Mouse (Mus musculus) large intestine, adult 2 months (tissue): Measurements from ENCODE around the gene Zmym1. TPM values are rescaled to one million over a fixed set of nuclear protein-coding genes. Genes with fewer than 3 reads are reported as not detected.
"Not testable (repeated sequence)": the region's sequence is repeated elsewhere in the genome, so short reads cannot be mapped to it uniquely, and the experiment has no call there.

Experiments
- DNase-seq: peaks from one replicate; pipeline ENCODE4 v3.0.0-alpha.2; 2012; ENCODE audit warnings: low read depth, low spot score
- WGBS: fragments of 180-500 bp; shearing (Covaris S2); methylation state at CpG from one replicate; pipeline ENCODE4 v1.1.7; 2018; 5-methylcytosine and 5-hydroxymethylcytosine counted together
- polyA plus RNA-seq: library from polyadenylated mRNA; depleted of rRNA; stranded (reverse); fragments of >200 nt; gene quantifications from 2 replicates; pipeline ENCODE4 v1.2.3, GENCODE M21; 2012; rRNA removed

The Zmym1 gene
- 1.1 and 1.4 TPM in 2 replicates for polyA plus RNA-seq

DNA sequence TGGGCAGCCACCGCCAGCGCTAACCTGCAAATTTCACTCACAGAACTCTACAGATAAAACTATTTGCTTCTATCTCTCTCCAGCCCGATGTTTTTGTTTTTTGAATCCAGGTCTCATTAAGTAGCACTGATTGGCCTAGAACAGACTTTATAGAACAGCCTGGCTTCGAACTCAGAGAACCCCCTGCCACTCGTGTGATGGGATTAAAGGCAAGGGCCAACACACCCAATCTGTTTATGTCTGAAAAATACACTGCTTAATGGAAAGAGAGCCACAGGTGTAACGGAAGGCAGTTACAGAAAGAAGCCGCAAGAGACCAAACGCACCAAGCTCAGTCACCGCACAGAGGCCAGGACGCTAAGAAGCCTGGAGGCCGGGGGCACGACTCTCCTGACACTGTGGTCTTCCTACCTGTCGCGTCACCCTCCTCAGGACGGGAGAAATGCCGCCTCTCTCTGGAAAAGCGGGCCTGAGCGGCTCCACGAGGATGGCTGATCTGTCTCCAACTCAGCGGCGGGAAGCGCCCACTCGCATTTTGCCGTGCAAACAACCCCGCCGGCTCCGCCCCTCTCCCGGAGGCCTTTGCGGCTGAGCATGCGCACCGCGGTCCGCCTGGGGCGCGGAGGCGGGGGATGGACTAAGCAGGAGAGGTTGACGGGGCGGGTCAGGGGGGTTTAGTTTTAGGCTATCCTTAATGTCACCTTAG lies at the start of gene Zmym1:
Gene Zmym1 (minus strand): TSS at position 568 of the 706 bp plus-strand sequence.
- under 1% methylated on average over 38 of the region's 38 CpGs for WGBS
- peak; percentile 37 for DNase-seq

DNA sequence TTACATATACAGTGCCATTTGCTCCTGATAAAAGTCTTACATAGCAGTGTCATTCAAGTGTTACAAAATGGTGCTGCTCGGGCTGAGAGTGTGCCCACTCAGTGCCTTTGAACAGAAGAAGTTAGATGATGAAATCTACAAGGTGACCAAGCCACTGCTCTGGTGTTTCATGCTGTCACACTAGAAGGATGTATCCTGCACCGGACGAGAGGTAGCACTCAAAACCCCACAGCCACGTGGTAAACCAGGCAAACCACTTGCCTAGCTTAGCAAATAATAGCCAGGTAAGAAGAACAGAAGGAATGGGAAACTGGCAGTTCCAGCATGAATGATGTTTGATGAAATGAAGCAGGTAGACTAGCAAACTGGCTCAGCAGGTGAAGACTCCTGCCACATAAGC lies 49.6 kb upstream of the Zmym1 start:
- DNase-seq: no peak
- 84% methylated on average over 4 of the region's 4 CpGs for WGBS

DNA sequence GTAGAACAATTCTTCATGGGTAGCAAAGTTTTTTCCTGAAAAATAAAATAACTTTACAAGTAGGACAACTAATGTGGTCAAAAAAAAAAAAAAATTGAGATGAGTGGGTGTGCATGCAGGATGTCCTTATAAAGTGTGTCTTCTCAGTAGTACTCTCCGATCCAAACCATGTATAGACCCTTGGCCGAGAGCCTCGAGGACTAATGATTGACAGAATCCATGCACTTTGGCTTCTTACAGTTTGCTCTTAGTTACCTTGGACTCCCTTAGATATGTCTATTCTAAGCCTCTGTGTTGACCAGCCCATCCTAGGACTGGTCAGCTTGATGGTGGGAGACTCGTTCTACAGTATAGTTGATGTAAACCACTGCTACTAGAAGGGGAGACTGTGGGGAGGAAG lies 46.6 kb upstream of the Zmym1 start:
- WGBS: 91% methylated on average over 4 of the region's 4 CpGs
- DNase-seq: no peak

DNA sequence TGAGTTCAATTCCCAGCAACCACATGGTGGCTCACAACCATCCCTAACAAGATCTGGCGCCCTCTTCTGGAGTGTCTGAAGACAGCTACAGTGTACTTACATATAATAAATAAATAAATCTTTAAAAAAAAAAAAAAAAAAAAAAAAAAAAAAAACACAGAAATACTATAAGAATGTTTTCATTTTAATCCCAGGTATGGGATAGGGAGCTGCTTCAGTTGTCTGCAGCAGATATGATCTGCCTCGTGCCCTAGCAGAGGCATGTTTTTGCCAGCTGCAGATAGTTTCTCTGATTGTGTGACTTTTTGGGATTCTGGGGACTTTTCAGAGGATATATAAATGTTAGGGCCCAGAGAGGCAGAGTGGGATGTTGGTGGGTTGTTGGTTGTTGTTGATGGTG lies 38.6 kb upstream of the Zmym1 start:
- DNase-seq: not testable (repeated sequence)
- WGBS: 97% methylated on average over 1 of the region's 2 CpGs

DNA sequence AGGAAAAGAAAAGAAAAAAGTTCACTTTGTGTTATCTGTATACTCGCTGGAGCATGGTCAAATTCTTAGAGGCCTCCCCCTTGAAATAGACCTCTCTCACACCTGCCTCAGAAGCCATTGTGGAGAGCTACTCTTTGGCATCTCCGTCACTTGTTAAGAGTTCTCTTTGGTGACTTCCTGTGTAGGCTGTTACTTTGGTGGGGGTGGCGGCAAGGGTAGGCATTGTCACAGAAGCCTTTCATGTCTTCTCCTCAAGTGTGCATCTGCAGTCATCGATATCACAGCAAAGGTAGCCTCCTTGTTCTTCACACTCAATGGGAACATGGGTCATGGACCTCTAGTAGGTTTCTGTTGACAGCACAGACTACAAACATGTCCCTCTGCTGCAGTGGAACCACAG lies 34.1 kb upstream of the Zmym1 start:
- 89% methylated on average over 4 of the region's 4 CpGs for WGBS
- DNase-seq: no peak

DNA sequence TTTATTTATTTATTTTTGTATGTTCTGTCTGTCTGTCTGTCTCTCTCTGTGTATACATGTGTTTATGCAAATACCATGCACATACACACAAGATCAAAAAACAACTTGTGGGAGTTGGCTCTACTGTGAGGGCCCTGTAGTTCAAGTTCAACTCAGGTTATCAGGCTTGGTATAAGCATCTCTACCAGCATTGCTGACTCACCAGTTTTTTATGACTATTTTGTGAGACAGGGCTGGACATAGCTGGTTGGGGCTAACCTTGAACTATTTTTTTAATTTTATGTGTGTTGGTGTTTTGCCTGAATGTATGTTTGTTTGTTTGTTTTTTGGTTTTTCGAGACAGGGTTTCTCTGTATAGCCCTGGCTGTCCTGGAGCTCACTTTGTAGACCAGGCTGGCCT lies 30.2 kb upstream of the Zmym1 start:
- WGBS: 97% methylated on average over 1 of the region's 1 CpGs
- DNase-seq: no peak

DNA sequence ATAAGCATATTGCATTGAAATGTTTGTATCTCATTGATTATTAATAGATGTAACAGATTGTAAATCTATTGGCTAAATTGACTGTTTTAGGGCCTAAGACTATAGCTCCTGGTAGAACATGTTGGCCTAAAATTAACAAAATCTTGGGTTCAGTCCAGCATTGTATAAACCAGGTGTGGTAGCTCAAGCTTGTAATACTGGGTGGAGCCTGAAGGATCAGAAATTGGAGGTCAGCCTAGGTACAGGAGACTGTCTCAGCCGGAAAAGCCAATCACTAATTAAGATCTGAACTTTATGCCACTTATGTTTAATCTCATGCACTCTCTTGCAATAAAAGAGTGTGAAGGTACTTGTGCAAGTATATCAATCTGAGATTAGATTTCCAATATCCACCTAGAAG lies 24.8 kb upstream of the Zmym1 start:
- 35% methylated on average over 1 of the region's 1 CpGs for WGBS
- DNase-seq: peak; percentile 66

DNA sequence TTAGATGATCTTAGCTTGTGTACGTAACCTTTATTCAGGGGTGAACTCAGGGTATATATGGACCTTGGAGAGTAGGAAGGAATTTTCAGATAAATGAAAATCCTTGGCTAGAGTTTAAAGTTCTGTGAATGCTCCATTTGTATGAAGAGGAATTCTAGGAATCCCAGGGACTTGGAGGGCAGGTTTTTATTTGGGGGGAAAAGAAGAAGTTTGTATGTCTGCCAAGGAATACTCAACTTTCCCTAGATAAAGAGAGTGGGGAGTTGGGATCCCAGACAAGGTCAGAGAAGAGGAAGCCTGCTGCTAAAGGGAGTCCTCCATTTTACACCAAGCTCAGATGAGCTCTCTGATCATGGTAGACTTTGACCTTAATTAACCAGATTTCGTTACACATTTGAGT lies 22.2 kb upstream of the Zmym1 start:
- no peak for DNase-seq
- 78% methylated on average over 2 of the region's 2 CpGs for WGBS

DNA sequence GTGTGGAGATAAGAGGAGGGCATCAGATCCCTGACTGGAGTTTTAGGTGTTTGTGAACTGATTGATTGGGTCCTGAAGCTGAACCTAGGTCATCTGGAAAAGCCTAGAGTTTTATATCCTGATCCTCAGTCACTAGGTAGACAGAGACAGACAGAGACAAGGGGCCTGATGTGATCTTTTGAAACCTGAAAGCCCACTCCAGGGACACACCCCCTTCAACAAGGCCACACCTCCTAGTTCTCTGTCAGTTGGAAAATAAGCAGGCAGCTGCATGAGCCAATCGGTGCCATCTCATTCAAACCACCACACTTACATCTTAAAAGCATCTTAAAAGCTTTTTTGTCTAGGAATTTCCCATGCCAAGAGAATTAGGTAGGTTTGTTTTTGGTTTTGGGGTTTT lies 19.9 kb upstream of the Zmym1 start:
- WGBS: 35% methylated on average over 1 of the region's 1 CpGs
- no peak for DNase-seq

DNA sequence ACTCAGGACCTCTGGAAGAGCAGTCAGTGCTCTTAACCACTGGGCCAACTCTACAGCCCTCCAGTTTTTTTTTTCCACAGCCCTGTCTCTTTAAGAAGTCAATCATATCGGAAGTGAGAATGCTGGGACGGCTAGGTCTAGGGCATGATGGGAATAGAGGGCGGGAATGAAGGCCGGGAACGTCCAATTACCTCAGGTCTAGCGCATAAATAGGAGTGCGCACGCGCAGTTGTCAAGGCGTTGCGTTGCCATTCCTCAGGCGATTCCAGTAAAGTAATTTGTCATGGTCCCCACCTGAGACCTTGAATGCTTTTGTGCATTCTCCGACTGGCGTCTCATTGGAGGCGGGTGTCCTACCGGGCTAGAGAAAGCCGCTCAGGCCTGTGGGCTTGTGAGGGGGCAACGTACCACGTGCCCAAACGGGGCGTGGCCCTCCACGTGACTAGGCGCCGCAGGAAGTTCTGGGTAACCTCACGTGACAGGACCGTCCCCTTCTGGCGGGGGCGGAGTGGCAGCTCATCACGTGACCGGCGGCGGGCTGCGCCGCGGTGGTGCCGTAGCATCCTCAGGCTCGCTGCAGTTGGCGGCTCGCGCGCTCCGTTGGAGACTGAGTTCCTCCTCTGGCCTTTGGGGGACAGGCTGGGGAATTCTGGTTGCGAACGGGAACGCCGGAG lies 16.1 kb upstream of the Zmym1 start, which contains the start of gene Zmym6:
Gene Zmym6 (plus strand): TSS at position 509 of the 674 bp plus-strand sequence.
- peak; percentile 66 for DNase-seq
- under 1% methylated on average over 46 of the region's 46 CpGs for WGBS

DNA sequence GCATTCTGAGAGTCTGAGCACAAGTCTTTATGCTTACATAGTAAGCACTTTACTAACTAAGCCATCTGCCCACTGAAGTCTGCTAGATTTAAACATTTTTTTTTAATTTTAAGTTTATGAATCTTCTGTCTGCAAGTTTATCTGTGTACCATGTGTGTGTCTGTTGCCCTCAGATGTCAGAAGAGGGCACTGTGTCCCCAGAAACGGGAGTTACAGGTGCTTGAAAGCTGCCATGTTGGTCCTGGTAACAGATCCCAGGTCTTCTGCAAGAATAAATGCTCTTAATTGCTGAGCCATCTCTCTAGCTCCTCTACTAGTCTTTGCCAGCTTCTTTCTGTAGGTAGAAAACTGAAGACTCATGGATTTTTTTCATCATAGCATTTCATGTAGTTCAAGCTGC lies 14.0 kb upstream of the Zmym1 start:
- 58% methylated on average over 1 of the region's 1 CpGs for WGBS
- no peak for DNase-seq

DNA sequence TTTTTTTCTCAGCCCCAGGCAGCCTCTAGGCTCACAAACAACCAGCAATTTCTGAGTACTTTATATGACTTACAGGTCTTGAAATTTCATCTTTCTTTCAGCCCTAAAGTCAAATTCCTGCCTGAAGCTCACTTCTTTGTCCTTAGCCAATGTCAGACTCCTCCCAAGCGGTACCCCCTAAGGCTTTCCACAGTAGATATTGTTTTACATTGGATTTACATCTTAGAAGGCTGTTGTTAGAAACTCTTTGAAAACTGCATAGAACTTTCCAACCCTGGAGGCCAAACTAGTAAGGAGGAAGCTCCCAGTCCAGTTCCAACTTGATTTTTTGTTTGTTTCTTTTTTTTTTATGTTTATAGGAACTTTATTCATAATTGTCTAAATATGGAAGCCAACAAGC lies 3.1 kb upstream of the Zmym1 start:
- DNase-seq: no peak
- 82% methylated on average over 1 of the region's 1 CpGs for WGBS

DNA sequence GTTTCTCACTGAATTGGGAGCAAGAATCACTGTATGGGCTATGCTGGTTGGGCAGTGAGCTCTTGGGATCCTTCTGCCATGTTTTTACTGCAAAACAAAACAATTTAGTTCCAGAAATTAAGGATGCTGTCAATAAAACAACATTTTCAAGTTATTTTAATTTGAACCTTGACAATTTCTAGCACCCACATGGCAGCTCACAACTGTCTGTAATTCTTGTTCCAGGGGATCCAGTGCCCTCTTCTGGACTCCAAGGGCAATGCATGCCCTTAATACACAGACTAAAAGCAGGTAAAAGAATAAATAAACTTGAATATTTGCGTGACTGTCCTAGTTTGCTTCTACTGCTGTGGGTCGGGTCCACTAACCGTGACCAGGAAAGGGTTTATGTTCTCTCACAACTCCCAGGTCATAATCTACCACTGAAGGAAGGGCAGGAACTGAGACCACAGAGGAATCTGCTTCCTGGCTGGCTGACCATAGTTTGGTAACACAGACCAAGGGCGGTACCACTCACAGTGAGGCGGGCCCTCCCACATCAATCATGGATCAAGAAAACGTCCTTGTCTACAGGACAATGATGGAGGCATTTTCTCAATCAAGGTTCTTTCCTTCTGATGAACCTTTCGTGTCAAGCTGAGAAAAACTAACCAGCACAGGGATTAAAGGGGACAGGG lies 6.3 kb downstream of the Zmym1 start:
- no peak for DNase-seq
- 85% methylated on average over 7 of the region's 7 CpGs for WGBS

DNA sequence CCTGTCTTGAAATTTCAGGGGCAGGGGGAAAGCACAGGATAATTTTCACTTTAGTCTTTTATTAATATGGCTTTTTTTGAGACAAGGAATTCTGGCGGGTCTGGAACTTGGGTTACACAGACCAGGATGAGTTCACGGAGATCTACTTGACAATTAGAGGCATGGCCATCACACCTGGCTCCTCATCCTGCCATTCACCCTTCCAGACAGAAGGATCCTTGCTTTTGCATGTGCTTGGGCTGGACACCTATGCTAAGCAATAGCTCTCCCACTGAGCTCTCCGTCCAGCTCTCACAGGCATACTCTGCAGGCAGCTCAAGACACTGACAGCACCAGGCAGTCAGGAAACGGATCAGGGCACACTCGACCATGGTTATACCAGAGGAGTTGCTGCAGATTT lies 7.9 kb downstream of the Zmym1 start:
- DNase-seq: no peak
- 97% methylated on average over 5 of the region's 5 CpGs for whole genome bisulfite sequencing

DNA sequence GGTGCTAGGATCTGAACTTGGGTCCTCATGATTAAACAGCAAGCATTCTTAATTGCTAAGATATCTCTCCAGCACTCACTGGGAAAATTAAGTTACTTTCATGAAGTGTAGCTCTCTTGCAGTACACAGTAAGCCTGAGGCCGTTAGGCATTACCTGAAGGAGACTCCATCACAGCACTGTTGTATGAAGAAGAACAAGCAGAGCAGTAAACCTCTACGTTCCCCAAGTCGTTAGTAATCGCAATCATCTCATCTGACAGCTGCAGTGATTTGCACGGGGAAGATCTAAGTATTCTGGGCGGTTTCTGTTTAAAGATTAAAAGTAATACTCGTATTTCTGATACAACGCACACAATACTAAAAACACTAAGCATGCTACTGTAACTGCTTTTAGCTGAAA lies 9.8 kb downstream of the Zmym1 start:
- 75% methylated on average over 8 of the region's 8 CpGs for WGBS
- DNase-seq: no peak

DNA sequence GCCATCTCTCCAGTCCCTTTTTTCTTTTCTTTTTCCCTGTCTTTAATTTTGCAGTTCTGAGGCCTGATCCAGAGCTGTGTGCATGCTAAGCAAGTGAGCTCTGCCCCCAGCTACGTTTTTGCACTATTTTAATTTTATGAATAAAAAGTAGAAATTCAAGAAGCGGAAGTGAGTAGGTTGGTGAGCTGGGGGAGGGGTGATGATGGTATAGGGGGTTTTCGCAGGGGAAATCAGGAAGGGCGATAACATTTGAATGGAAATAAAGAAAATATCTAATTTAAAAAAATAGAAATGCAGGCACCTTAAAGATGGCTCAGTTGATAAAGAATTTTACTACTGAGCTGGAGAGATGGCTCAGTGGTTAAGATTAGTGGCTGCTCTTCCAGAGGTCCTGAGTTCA lies 17.4 kb downstream of the Zmym1 start:
- 87% methylated on average over 4 of the region's 4 CpGs for WGBS
- no peak for DNase-seq

DNA sequence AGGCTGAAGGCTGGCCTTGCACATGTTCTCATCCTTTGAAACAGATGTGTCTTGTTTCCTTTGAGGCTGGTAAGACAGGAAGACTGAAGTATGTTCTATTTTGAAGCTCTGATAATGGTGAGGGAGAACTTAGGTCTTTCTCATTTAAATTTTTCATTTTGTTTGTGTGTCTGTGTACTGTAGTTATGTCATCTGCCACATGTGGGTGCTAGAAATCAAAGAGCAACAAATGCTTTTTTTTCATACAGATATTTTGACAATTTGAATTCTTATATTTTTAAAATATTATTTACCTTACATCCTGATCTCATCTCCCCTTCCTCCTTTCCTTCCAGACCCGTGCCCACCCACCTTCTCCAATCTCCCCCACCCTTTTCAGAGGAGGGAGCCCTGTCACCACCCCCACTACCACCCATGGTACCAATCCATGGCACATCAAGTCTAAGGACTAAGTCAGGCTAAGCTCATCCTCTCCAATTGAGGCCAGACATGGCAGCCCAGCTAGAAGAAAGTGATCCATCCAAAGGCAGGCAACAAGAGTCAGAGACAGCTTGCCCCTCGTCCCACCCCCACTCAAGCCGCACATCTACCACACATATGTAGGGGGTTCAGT lies 21.0 kb downstream of the Zmym1 start:
- no peak for DNase-seq
- WGBS: 86% methylated on average over 3 of the region's 3 CpGs

DNA sequence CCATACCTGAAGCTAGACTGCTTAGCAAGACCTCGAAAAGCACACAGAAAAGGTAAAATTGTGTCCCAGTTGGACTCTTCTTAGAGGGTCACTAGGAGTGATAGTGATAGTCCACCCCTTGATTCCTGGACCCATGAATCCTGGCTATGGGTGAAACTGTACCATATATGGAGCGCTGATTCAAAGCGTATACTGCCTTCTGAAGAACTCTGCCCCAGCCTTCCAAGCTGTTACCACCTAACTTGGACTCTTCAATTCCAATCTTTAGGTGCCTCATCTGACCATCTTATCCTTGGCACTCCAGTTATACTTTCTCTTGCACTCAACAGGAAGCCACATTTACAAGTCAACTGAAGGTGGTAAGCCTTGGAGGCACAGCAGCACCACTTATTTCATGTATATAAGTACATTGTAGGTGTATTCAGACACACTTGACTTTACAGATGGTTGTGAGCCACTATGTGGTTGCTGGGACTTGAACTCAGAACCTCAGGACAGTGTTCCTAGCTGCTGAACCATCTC lies 22.1 kb downstream of the Zmym1 start:
- WGBS: 95% methylated on average over 3 of the region's 3 CpGs
- DNase-seq: no peak

DNA sequence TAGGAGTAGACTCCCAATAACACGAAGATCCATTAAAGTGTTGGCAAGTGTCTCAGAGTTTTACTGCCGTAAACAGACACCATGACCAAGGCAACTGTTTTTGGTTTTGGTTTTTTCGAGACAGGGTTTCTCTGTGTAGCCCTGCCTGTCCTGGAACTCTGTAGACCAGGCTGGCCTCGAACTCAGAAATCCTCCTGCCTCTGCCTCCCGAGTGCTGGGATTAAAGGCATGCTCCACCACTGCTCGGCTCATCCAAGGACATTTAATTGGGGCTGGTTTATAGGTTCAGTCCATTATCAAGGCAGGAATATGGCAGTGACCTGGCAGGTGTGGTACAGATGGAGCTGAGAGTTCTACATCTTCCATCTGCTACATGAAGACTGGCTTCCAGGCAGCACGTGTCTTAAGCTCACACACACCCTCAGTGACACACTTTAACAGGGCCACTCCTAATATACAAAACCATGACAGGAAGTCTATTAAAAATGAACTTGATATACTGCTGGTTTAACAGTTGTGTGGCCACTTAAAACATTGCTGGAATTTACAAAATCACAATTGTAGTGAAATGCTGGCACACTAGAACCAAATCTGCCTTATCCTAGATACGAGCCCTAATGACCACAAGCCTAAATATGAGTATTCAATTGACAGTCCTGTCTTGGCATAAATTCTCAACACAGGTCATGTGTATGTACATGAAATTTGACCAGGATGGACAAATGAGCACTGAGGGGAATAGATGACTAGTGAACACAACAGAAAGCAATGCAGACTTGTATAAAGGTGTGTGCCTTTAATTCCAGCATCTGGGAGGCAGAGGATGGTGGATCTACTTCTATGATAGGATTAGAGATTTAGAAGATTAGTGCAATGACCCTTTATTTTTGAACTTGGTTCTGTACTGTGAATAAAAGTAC lies 22.8 kb downstream of the Zmym1 start:
- peak; percentile 31 for DNase-seq
- WGBS: 56% methylated on average over 8 of the region's 8 CpGs
